Mouse (Mus musculus) naive thymus-derived CD4-positive, alpha-beta T cell, adult 2 months (primary cell): Measurements from ENCODE around the gene Gtf3c6.

Experiments used
- DNase-seq: peaks from one replicate; pipeline ENCODE4 v3.0.0-alpha.2; 2011; ENCODE audit warnings: low read depth

Gene Gtf3c6

DNA sequence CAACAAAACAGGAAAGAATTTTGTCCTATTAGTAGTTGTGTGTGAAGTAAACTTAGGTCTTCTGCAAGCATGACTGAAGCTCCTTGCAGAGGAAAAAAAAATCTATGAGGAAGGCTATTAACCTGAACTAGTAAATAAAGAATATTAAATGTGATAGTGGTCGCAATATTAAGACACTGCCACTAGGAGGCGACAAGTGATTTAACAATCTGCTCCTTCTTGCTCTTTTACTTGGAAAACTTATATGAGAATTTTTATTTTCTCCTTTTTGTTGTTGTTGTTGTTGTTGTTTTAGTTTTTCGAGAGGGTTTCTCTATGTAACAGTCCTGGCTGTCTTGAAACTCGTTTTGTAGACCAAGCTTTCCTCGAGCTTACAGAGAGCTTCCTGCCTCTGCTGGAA lies 1.1 kb upstream of the Gtf3c6 start:
- DNase-seq, result peak; percentile 82

GRCm38 (mm10) chr10:40258401-40258966 lies 576 bp upstream of the Gtf3c6 start:
- peak; percentile 95 for DNase-seq

DNA sequence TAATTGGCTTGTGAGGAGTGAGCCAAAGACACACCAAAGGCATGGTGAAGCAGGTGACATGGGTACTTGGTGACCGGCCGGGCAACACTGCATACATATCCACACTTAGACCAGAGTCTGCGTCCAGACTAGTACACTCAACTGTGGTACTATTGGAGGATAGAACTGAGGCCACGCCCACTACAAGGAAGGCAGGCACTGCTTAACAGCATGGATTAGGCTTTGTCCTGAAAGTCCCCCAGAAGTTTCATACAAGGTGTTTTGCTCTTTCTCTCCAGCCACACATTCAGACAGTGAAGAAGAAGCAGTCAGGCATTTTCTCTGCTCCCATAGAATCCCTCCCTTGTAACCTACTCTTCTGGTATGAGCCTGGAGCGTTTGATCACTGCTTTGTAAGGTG lies 1.2 kb downstream of the Gtf3c6 start:
- DNase-seq, result peak; percentile 55

DNA sequence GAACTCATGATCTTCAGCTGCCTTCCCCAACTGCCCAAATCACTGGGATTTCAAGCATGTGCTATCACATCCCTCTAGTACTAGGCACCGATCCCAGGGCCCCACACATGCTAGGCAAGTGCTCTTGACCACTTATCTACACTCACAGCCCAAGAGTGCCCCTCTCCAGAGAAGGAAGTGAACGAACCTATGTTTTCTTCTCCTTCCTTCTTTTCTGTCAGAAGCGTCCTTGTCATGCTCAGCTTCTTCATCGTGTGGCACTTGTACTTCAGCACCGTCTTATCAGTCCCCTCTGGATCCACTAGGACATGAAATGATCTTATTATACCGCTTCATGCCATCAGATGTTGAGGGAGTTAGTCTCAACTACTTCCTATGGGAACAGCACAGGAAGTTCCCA lies 6.9 kb downstream of the Gtf3c6 start:
- no peak for DNase-seq

GRCm38 (mm10) chr10:40249625-40250024 lies 8.3 kb downstream of the Gtf3c6 start:
- no peak for DNase-seq

DNA sequence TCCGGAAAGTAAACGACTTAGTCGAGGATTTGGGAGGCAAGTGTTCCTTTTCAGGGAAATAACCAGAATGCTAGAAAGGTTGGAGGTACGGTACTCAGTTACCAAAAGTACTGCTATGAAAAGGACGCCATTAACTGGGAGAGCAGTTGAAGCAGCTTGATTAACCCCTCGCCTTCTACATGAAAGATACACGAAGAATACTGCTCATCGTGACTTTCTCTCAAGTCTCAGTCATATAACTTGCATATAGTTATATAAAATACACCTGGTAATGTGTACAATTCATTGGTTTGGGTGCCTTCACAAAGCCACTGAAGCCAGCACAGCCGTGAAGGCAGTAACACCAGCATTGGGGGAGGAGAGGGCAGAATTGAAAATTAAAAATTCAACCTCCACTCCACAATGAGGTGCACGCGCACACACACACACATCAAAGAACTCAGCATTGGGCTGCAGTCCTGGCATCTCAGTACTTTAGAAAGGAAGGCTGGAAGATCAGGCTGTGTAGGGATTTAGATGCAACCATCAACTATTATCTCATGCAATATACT lies 10.7 kb downstream of the Gtf3c6 start:
- DNase-seq, result no peak

DNA sequence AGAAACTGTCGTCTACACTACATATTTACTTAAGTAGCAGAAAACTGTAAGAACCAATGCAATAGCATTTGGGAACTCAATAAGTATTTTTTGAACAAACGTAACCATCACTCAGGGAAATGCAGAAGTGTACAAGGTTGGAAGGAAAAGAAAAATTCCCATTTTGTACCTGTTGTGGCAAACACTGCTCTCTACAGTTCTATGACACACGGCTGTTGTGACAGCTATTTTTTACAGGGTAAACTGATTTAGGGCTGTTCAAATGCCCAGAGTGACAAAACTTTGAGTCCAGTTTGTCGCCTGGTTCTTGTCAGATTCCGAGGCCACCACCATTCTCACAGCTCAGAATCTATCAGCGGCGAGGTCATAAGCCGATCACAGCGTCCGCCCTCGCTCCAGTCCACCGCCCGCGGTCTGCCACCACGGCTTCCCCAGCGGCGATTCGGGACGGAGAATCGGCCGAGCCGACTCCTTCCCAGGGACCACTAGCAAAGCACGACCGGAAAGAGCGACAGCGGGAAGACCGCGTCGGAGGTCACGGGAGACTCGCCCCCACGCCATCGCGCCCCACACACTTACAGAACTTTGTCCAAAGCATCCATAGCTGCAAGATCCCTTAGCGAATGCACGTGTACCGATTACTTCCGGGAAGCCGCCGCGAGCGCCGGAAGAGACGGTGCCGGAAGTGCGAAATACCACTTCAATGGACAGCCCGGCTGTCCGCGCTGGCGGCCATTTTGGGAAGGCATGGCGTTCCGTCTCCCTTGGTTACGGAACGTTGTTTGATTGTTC lies 11.3 kb downstream of the Gtf3c6 start, which contains the start of gene Rpf2:
Rpf2 (minus strand) TSS at position 663 of the 792 bp plus-strand sequence.
- peak; percentile 88 for DNase-seq

GRCm38 (mm10) chr10:40237826-40238225 lies 20.1 kb downstream of the Gtf3c6 start:
- no peak for DNase-seq

DNA sequence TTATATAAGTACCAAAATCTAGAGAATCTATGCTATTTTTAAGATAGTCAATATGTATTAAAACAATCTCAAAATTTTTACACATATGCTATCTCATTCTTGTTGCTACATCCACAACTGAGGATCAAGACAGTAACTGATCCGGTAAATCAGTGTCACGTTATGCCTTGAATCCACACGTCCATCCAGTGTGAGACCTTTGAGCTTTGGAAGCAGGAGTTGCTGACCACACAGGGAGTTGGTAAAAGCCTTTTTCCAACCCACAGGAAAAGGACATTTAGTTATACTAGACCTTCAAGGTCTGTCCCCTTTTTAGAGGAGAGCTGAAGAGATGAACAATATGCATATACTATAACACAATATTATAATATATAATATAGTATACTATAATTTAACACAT lies 24.7 kb downstream of the Gtf3c6 start:
- no peak for DNase-seq

GRCm38 (mm10) chr10:40232442-40232841 lies 25.5 kb downstream of the Gtf3c6 start:
- peak; percentile 35 for DNase-seq

DNA sequence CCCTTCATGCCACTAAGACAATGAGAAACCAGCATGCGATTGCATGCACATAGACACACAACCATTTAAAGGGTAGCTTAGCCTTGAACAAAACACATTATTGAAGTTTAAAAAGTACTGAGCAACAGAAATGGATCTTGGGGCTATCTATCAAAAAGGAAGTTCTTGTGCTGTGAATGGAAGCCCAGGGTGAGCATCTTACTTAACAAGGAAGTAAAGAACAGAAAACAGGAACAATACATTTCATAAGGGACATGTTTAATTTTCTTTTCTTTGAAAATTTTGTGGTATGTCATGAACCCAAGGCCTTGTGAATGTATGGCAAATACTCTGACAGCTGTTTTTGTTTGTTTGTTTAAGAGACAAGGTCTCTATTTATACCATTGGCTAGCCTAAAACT lies 28.2 kb downstream of the Gtf3c6 start:
- no peak for DNase-seq

- no peak for DNase-seq
These were observed 30.1 kb downstream of the Gtf3c6 start for GRCm38 (mm10) chr10:40227660-40228303.

GRCm38 (mm10) chr10:40218874-40219273 lies 39.0 kb downstream of the Gtf3c6 start:
- no peak for DNase-seq

GRCm38 (mm10) chr10:40212443-40213169 lies 45.3 kb downstream of the Gtf3c6 start:
- DNase-seq, result peak; percentile 96
